Mouse (Mus musculus) lung, postnatal 14 days (tissue): Measurements from ENCODE around the gene Faim2.

Experiments used
- DNase-seq: peaks from one replicate; pipeline ENCODE4 v3.0.0; 2021

The Faim2 gene

DNA sequence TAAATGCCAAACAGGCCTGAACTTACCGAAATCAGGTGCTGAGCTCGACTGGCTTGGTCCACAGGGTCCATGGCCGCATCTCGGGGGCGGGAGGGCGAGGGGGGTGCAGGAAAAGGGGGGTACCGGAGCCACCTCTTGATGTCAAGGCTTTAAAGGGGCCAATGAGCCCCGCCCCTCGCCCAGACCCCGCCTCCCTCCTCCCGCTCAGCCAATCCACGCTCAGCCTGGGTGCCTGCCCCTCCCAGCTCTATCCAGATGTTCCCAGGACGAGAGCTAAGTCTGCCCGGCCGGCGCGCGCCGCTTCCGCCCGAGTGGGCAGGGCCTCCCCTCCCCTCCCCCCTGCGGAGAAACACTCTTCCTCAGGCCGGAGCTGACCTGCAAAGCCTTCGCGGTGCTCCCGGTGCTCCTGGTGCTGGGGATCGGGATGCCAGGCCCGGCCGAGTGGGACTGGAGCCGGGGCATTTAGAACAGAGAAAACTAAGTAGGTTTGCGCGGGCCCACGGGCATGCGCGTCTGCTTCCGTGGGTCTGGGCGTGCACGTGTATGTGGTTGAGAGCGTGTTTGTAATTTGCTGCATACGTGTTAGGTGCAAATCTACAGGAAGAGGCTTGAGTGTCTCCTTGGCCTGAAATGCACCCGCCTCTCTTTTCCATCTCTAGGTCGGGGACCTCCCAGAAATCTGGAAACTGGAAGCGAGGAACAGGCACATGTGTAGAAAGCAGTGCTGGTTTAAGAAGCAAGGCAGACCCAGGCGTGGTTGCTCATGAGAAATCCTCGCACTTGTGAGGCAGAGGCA lies 70.2 kb downstream of the Faim2 start, which contains the start of gene Nckap5l:
Gene Nckap5l, minus strand, starts transcription at position 143 of the 796 bp plus-strand sequence.
- DNase-seq = peak; percentile 94

DNA sequence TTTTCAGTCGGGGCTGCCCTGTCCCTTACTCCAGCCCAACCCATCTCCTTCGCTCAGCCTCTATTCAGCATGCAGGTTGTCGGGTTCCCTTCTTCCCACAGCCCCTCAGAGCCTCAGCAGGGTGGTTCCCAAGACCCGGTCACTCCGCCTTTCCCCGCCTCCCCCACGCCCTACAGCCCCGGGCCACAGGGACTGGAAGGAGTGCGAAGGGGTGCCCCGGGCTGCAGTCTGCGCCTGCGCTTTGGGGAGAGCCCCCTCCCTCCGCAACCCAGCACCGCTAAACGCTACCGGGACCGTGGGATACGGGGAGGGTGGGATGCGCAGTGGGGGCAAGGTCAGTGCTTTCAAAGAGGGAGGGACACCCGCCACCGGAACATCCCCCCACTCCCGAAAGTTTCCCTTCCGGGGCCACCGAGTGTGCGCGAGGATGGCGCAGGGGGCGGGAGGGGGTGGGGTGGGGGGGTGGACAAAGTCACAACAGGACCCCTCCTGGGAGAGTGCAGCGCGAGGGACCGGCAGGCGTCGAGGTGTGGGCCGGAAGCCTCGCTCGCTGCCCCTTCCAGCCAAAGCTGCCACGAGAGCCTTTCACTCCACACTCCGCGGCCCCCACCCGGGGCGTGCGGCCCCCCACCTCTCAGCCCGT lies 70.9 kb downstream of the Faim2 start:
- peak; percentile 74 for DNase-seq

DNA sequence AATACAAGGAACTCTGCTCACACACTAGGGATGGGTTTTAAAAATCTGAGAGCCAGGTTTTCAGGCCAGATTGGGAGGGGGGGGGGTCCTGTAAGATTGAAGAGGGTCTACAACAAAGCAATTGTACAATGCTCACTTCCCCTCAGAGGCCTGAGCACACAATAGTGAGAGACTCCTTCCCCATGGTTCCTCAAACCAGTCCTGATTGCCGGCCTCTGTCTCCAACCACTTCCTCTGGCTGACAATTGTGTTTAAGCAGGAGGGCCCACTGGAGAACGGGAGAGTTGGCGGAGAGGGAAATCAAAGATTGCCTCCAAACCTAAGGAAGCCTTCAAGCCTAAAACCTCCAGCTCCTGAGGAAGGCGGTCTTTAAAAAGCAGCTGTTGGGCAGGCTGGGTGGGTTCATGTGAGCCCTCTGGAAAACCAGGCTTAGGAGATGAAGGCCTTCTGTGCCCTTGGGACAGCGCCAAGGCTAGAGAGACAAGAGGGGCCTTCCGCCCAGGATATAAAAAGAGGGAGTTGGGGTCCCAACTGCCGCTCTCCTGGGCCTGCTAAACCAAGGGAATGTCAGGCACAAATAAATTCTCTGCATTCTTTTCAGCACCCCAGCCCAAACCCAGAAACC lies 71.5 kb downstream of the Faim2 start:
- DNase-seq = no peak

DNA sequence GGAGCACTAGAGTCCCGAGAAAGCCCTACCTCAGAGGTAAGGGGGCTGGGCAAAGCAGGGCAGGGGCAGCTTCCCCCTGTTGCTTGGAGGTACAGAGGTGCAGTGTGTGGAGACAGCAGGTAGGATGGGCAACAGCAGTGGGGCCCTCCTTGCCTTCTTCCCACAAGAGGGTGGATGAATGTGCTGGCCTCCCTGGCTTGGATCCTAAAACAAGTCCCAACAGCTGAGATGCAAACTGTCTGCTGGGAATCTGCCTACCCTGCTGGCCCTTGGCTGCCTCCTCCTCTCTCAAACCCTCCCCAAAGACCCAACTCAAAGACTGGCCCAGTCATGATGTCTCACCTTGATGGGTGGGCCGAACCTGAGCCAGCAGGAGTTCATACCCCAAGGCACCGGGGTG lies 72.5 kb downstream of the Faim2 start:
- DNase-seq = no peak

DNA sequence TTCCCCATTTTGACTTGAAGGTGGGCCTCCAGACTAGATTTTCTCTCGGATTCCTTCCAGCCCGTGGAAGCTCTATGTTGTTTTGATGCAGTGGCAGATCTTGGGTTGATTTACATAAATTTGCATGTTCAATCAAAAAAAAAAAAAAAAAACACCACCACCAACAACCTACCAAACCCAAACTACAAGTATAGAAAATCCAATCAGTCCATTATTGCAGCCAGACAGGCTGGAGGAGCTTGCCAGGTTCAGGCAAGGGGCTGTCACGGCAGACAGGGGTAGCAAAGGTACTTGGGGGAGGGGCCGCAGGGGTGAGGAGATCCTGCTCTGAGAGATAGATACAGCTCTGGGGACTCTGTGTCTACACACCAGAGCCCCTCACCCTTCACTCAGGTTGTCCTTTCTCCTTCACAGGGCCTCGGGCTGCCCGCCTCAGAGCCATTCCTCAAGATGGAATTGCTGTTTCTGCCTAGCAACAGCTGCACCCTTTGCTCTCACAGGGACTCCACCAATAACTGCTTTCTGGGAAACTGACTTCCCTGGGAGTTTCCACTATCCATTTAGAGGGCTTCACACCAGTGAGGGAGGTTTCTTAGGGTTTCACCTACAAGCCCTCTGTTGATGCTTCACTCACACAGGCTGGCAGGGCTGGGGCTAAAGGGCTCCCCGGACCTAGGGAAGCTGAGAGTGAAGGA lies 73.2 kb downstream of the Faim2 start:
- no peak for DNase-seq

DNA sequence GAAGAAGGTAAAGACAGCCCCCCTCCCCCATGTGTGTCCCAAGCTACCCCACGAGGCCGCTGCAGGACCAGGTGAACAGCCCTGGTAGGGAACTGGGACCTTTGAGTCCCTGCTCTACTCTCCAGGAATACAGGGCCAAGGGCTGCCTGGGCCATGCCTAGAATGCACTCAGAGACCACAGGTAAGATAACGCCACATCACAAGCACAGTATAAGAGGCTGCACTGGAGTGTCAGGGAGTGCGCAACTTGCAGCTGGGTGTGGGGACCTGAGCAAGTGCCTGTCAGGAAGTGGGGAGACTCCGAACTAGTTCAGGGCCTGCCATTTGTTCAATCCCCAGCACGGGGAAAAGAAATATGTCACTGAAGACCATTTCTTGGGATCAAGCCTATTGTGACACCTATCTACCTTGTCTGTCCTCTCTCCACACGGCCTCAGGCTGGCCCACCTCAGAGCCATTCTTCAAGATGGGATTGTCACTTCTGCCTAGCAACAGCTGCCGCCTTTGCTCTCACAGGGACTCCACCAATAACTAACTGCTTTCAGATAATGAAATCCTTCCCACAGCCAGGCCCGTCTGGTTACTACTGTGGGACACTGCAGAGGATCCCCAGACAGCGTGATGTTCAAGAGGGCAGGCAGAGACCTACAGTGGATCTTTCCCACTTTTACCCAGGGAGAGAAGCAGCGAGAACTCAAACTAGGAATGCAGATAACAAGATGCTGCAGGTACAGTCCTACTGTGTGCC lies 74.6 kb downstream of the Faim2 start:
- DNase-seq = no peak

DNA sequence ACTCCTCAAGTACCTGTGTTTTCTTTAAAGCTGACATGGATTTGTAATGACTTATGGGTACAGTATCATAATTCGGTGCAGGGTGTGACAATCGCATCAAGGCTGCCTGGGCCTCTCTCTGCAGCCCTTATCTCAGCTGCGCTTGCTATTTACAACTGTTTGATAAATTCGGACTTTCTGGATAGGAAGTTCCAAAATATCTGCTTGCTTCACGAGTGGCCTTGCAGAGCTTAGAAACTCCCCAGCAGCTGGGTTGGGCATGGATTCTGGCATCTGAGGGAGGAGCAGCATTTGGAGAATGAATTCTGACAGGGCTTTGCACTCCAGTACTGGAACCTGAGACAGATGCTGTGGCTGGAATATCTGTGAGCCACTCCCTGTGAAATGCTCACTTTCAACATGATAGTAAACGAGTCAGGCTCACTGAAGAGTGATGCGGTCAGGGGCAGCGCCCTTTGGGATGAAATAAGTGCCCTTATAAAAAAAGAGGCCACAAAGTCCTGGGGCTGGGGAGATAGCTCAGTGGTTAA lies 78.1 kb downstream of the Faim2 start:
- DNase-seq = no peak

DNA sequence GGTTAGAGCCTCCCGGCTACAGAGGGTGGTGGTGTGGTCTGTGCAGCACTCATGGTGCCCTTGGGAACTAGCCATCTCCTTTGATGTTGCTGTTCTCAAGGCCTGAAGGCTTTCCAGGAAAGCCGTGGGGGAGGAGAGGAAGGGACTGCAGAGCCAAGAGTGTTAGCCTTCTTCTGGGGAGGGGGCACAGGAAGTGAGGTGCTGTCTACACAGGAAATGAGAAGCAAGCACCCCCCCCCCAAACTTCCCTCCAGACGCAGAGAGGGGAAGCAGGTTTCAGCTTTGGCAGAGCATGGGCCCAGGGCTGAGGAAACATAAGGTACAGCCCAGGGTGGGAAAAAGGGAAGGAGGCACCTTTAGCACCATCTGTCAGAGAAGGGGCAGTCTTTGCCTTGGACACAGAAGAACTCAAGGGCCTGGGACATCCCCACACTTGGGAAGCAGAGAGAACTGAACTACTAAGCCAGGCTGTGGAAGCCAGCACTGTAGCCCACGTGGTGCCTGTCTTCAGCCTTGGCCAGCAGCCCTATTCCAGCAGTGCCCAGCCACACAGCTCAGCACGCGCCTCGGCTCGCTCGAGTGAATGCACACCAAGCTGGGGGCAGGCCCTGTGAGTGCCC lies 78.7 kb downstream of the Faim2 start:
- peak; percentile 43 for DNase-seq
